Mouse (Mus musculus) intestine, embryonic 16.5 days (tissue): ENCODE results near the gene Prepl. TPM values are rescaled to one million over a fixed set of nuclear protein-coding genes. Genes with fewer than 3 reads are reported as not detected.

Source experiments
- ATAC-seq: fragments of 200-750 bp; cut with Nextera tagmentation; 2 replicates; pipeline ENCODE4 v1.8.0; 2017; ENCODE audit warnings: moderate TSS enrichment, moderate library complexity
- H3K27ac ChIP-seq: fragments of 300-500 bp; sonication (generic); 2 replicates; pipeline ENCODE4 v1.5.1; 2014; ENCODE audit warnings: mild to moderate bottlenecking, low read length
- H3K27me3 ChIP-seq: fragments of 300-500 bp; sonication (generic); replicated peaks from 2 replicates; pipeline ENCODE4 v1.6.1; 2014; ENCODE audit warnings: low read length, control low read depth, mixed read lengths; ENCODE audit not compliant: control insufficient read depth, insufficient read depth
- H3K36me3 ChIP-seq: fragments of 300-500 bp; sonication (generic); 2 replicates; pipeline ENCODE4 v1.6.1; 2014; ENCODE audit warnings: low read length, control low read depth; ENCODE audit not compliant: control insufficient read depth, insufficient read depth
- H3K4me1 ChIP-seq: fragments of 300-500 bp; sonication (generic); 2 replicates; pipeline ENCODE4 v1.6.1; 2014; ENCODE audit warnings: low read length, control low read depth, mixed read lengths; ENCODE audit not compliant: control insufficient read depth, insufficient read depth
- H3K4me2 ChIP-seq: fragments of 300-500 bp; sonication (generic); 2 replicates; pipeline ENCODE4 v1.6.1; 2014; ENCODE audit warnings: low read depth, low read length, control low read depth
- H3K4me3 ChIP-seq: fragments of 300-500 bp; sonication (generic); 2 replicates; pipeline ENCODE4 v1.5.1; 2014; ENCODE audit warnings: mild to moderate bottlenecking, low read length
- H3K9ac ChIP-seq: fragments of 300-500 bp; sonication (generic); 2 replicates; pipeline ENCODE4 v1.6.1; 2014; ENCODE audit warnings: low read depth, low read length
- H3K9me3 ChIP-seq: fragments of 300-500 bp; sonication (generic); 2 replicates; pipeline ENCODE4 v1.6.1; 2016; ENCODE audit warnings: low read length, control low read depth; ENCODE audit not compliant: control insufficient read depth
- WGBS: fragments of 180-500 bp; shearing (Covaris S2); extraction: QIAGEN DNeasy Blood & Tissue Kit; methylation state at CpG from one replicate; pipeline ENCODE4 v1.1.7; 2014; 5-methylcytosine and 5-hydroxymethylcytosine counted together
- polyA plus RNA-seq: library from polyadenylated mRNA; unstranded; fragments of >200 nt; fragmentation: Nextera tagmentation; extraction: Ambion mirVana; gene quantifications from 2 replicates; pipeline ENCODE4 v1.2.1, GENCODE M21; 2015

Gene Prepl
- polyA plus RNA-seq, 1 experiment from 2014 or later, result 26.4 TPM

GRCm38 (mm10) chr17:85096396-85096795 lies 6.4 kb upstream of the Prepl start:
- H3K4me3 ChIP-seq, result no peak overlapping the region
- no peak overlapping the region for H3K27ac ChIP-seq
- no peak overlapping the region for H3K4me2 ChIP-seq
- ATAC-seq, result no peak
- no peaks in the 10 kb centered on the region for H3K27me3 ChIP-seq
- H3K9ac ChIP-seq, result no peak overlapping the region
- peaks cover 3% of the 10 kb centered on the region for H3K9me3 ChIP-seq
- WGBS, result 96% methylated on average over 3 of the region's 3 CpGs
- peaks cover under 1% of the 10 kb centered on the region; the same call in 1 of the 2 replicates for H3K4me1 ChIP-seq
- peaks cover 15% of the 10 kb centered on the region for H3K36me3 ChIP-seq

- H3K36me3 ChIP-seq, result no peaks in the 10 kb centered on the region
- H3K4me3 ChIP-seq, result no peak overlapping the region; the same call in 1 of the 2 replicates
- peaks cover 7% of the 10 kb centered on the region for H3K4me1 ChIP-seq
- ATAC-seq, result no peak
- H3K27me3 ChIP-seq, result no peaks in the 10 kb centered on the region
- no peaks in the 10 kb centered on the region for H3K9me3 ChIP-seq
- H3K4me2 ChIP-seq, result peak overlapping the region; percentile 85; the same call in 1 of the 2 replicates
- 91% methylated on average over 6 of the region's 6 CpGs for whole genome bisulfite sequencing
- no peak overlapping the region for H3K9ac ChIP-seq
- no peak overlapping the region for H3K27ac ChIP-seq
Observed at GRCm38 (mm10) chr17:85091762-85092161, 1.7 kb upstream of the Prepl start.

GRCm38 (mm10) chr17:85089621-85090020 lies 420 bp downstream of the Prepl start:
- peak overlapping the region; percentile 82 for H3K27ac ChIP-seq
- no peaks in the 10 kb centered on the region for H3K36me3 ChIP-seq
- peak overlapping the region; percentile 85 for H3K4me2 ChIP-seq
- H3K4me3 ChIP-seq, result peak overlapping the region; percentile 95
- H3K9ac ChIP-seq, result peak overlapping the region; percentile 89
- H3K27me3 ChIP-seq, result no peaks in the 10 kb centered on the region
- H3K4me1 ChIP-seq, result peaks cover 7% of the 10 kb centered on the region
- peak; percentile 7 for ATAC-seq
- H3K9me3 ChIP-seq, result no peaks in the 10 kb centered on the region
- WGBS, result under 1% methylated on average over 16 of the region's 16 CpGs

GRCm38 (mm10) chr17:85089011-85089410 lies 1.0 kb downstream of the Prepl start:
- Histone ChIP-seq H3K36me3 (no peaks in the 10 kb centered on the region), H3K9ac (no peak overlapping the region), H3K27ac (no peak overlapping the region), H3K4me3 (peak overlapping the region; percentile 95), H3K4me2 (peak overlapping the region; percentile 85; the same call in 1 of the 2 replicates), H3K9me3 (no peaks in the 10 kb centered on the region), H3K27me3 (no peaks in the 10 kb centered on the region), H3K4me1 (peaks cover 8% of the 10 kb centered on the region)
- WGBS, result 47% methylated on average over 6 of the region's 6 CpGs
- no peak for ATAC-seq

GRCm38 (mm10) chr17:85088401-85088800 lies 1.6 kb downstream of the Prepl start:
- Histone ChIP-seq H3K9ac (no peak overlapping the region), H3K27me3 (no peaks in the 10 kb centered on the region), H3K9me3 (no peaks in the 10 kb centered on the region), H3K4me1 (peaks cover 11% of the 10 kb centered on the region), H3K4me3 (no peak overlapping the region), H3K4me2 (no peak overlapping the region), H3K27ac (no peak overlapping the region), H3K36me3 (no peaks in the 10 kb centered on the region)
- 87% methylated on average over 11 of the region's 11 CpGs for WGBS
- ATAC-seq, result no peak

- no peaks in the 10 kb centered on the region for H3K9me3 ChIP-seq
- H3K27ac ChIP-seq, result no peak overlapping the region
- H3K4me3 ChIP-seq, result no peak overlapping the region
- ATAC-seq, result no peak
- WGBS, result 89% methylated on average over 5 of the region's 5 CpGs
- no peak overlapping the region for H3K9ac ChIP-seq
- no peak overlapping the region for H3K4me2 ChIP-seq
- H3K4me1 ChIP-seq, result peaks cover 11% of the 10 kb centered on the region
- H3K27me3 ChIP-seq, result no peaks in the 10 kb centered on the region
- no peaks in the 10 kb centered on the region for H3K36me3 ChIP-seq
Observed at GRCm38 (mm10) chr17:85087591-85087990, 2.5 kb downstream of the Prepl start.

GRCm38 (mm10) chr17:85086501-85086900 lies 3.5 kb downstream of the Prepl start:
- no peak overlapping the region for H3K27ac ChIP-seq
- H3K36me3 ChIP-seq, result no peaks in the 10 kb centered on the region
- H3K4me3 ChIP-seq, result no peak overlapping the region
- WGBS, result 86% methylated on average over 1 of the region's 1 CpGs
- ATAC-seq, result no peak
- no peak overlapping the region for H3K4me2 ChIP-seq
- H3K27me3 ChIP-seq, result no peaks in the 10 kb centered on the region
- H3K9ac ChIP-seq, result no peak overlapping the region
- peaks cover 11% of the 10 kb centered on the region for H3K4me1 ChIP-seq
- no peaks in the 10 kb centered on the region for H3K9me3 ChIP-seq

- Histone ChIP-seq H3K36me3 (peaks cover 3% of the 10 kb centered on the region; the same call in 1 of the 2 replicates), H3K27ac (no peak overlapping the region), H3K9me3 (no peaks in the 10 kb centered on the region), H3K4me3 (no peak overlapping the region), H3K4me1 (peaks cover 8% of the 10 kb centered on the region), H3K27me3 (no peaks in the 10 kb centered on the region), H3K4me2 (no peak overlapping the region), H3K9ac (no peak overlapping the region)
- 77% methylated on average over 2 of the region's 2 CpGs for WGBS
- ATAC-seq, result peak; percentile 38
Observed at GRCm38 (mm10) chr17:85085335-85085734, 4.7 kb downstream of the Prepl start.

- WGBS, result 91% methylated on average over 11 of the region's 11 CpGs
- H3K4me2 ChIP-seq, result no peak overlapping the region
- H3K36me3 ChIP-seq, result peaks cover 5% of the 10 kb centered on the region
- H3K4me1 ChIP-seq, result peaks cover 5% of the 10 kb centered on the region; the same call in 1 of the 2 replicates
- no peak overlapping the region for H3K27ac ChIP-seq
- ATAC-seq, result no peak
- H3K9me3 ChIP-seq, result no peaks in the 10 kb centered on the region
- no peaks in the 10 kb centered on the region for H3K27me3 ChIP-seq
- no peak overlapping the region for H3K4me3 ChIP-seq
- no peak overlapping the region for H3K9ac ChIP-seq
Observed at GRCm38 (mm10) chr17:85080781-85081180, 9.3 kb downstream of the Prepl start.

- Histone ChIP-seq H3K27me3 (no peaks in the 10 kb centered on the region), H3K4me1 (peaks cover 5% of the 10 kb centered on the region; the same call in 1 of the 2 replicates), H3K9me3 (no peaks in the 10 kb centered on the region), H3K27ac (no peak overlapping the region), H3K4me3 (no peak overlapping the region), H3K4me2 (no peak overlapping the region), H3K36me3 (peaks cover 5% of the 10 kb centered on the region), H3K9ac (no peak overlapping the region)
- 86% methylated on average over 3 of the region's 3 CpGs for WGBS
- no peak for ATAC-seq
Observed at GRCm38 (mm10) chr17:85079276-85079675, 10.8 kb downstream of the Prepl start.
